Mouse (Mus musculus): ENCODE data around the gene A930004D18Rik.
A peak's percentile ranks its signal among the peaks of the same experiment; 100 is the strongest.

A930004D18Rik gene

GRCm38 (mm10) chr2:18038141-18038752, 710 bp upstream of the A930004D18Rik start:
- no peak for DNase-seq (ENCODE audit: low read depth, low spot score)

GRCm38 (mm10) chr2:18034371-18035250, 2.9 kb downstream of the A930004D18Rik start:
- no peak for DNase-seq (ENCODE audit: low read depth, low spot score)

- no peak for DNase-seq (ENCODE audit: low read depth, low spot score)
These were observed 4.1 kb downstream of the A930004D18Rik start for GRCm38 (mm10) chr2:18033166-18034108.

GRCm38 (mm10) chr2:18032538-18032895, 5.0 kb downstream of the A930004D18Rik start:
- no peak for DNase-seq (ENCODE audit: low read depth, low spot score)

- DNase-seq (ENCODE audit: low read depth, low spot score) = no peak
These were observed 5.6 kb downstream of the A930004D18Rik start for GRCm38 (mm10) chr2:18031831-18032537.

- no peak for DNase-seq (ENCODE audit: low read depth, low spot score)
These were observed 6.2 kb downstream of the A930004D18Rik start for GRCm38 (mm10) chr2:18031271-18031821.

GRCm38 (mm10) chr2:18030581-18030980, 7.0 kb downstream of the A930004D18Rik start:
- no peak for DNase-seq (ENCODE audit: low read depth, low spot score)

- no peak for DNase-seq (ENCODE audit: low read depth, low spot score)
These were observed 7.9 kb downstream of the A930004D18Rik start for GRCm38 (mm10) chr2:18029656-18030055.

GRCm38 (mm10) chr2:18028140-18029021, 9.2 kb downstream of the A930004D18Rik start:
- peak; percentile 70 for DNase-seq (ENCODE audit: low read depth, low spot score)

- DNase-seq (ENCODE audit: low read depth, low spot score) = peak; percentile 85
These were observed 9.9 kb downstream of the A930004D18Rik start for GRCm38 (mm10) chr2:18027448-18028139.

- no peak for DNase-seq (ENCODE audit: low read depth, low spot score)
These were observed 11.2 kb downstream of the A930004D18Rik start for GRCm38 (mm10) chr2:18026116-18026947.

- no peak for DNase-seq (ENCODE audit: low read depth, low spot score)
These were observed 11.8 kb downstream of the A930004D18Rik start for GRCm38 (mm10) chr2:18025781-18026115.

- no peak for DNase-seq (ENCODE audit: low read depth, low spot score)
These were observed 12.4 kb downstream of the A930004D18Rik start for GRCm38 (mm10) chr2:18025116-18025515.

GRCm38 (mm10) chr2:18022886-18023285, 14.7 kb downstream of the A930004D18Rik start:
- no peak for DNase-seq (ENCODE audit: low read depth, low spot score)

GRCm38 (mm10) chr2:18019122-18019521, 18.4 kb downstream of the A930004D18Rik start:
- no peak for DNase-seq (ENCODE audit: low read depth, low spot score)

GRCm38 (mm10) chr2:18017321-18017720, 20.2 kb downstream of the A930004D18Rik start:
- no peak for DNase-seq (ENCODE audit: low read depth, low spot score)

- no peak for DNase-seq (ENCODE audit: low read depth, low spot score)
These were observed 20.9 kb downstream of the A930004D18Rik start for GRCm38 (mm10) chr2:18016639-18017038.

- DNase-seq (ENCODE audit: low read depth, low spot score) = no peak
These were observed 22.0 kb downstream of the A930004D18Rik start for GRCm38 (mm10) chr2:18015581-18015980.
